Mouse (Mus musculus): Measurements from ENCODE around the gene Snap47. TPM values are rescaled to one million over a fixed set of nuclear protein-coding genes. Genes with fewer than 3 reads are reported as not detected.

Gene Snap47
- total and polyA plus RNA-seq, 3 experiments: 95.9 to 102 (median 101) TPM

DNA sequence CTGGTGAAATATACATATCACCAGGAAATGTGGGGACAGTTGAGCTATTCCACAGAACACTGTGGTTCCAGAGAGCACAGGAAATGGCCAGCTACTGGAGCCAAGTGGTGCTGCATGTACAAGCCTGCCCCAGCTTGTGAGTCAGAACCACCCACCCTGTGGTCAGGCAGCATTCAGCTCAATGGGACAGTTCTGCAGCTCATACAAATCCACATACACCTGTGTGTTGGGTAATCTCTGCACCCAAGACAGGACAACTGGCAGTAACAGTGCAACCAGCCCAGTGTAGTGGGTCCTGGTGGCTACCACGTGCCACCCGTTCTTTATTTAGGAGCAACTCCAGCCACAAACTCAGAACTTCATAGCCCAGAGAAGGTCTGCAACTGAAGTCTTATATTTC lies 29.0 kb downstream of the Snap47 start:
- dilution Hi-C loops (cut with MboI; ENCODE audit: extremely low pct_ligation_motif_present, extremely low pct_unique_long_range_greater_than_20kb, low sequenced_read_pairs) (no loop called here), in situ Hi-C loops (cut with MboI; ENCODE audit: low pct_ligation_motif_present, low pct_unique_long_range_greater_than_20kb, low sequenced_read_pairs) (no loop called here)
- Histone ChIP-seq H3K4me1 (ENCODE audit: control insufficient read depth in 1 of 2, insufficient read depth in 2 of 2) (peaks cover 16 to 28% of the 10 kb centered on the region in 2 experiments), H3K79me2 (replicated peaks; ENCODE audit: control insufficient read depth, extremely low read depth, insufficient read depth, poor library complexity, severe bottlenecking) (no peaks in the 10 kb centered on the region), H3K4me3 (replicated peaks in 1 of 3; ENCODE audit: low read depth in 2 of 3, low read length in 2 of 3, poor library complexity in 1 of 3) (peak overlapping the region in 1 of 3 experiments; percentile 20), H3K9ac (ENCODE audit: insufficient read depth, low read depth) (no peak overlapping the region), H3K27me3 (replicated peaks) (no peaks in the 10 kb centered on the region), H3K27ac (ENCODE audit: insufficient read depth, low read depth) (peak overlapping the region; percentile 9; the same call in 1 of the 2 replicates), H3K36me3 (replicated peaks in 1 of 2; ENCODE audit: control insufficient read depth in 1 of 2, insufficient read depth in 1 of 2, low read length in 1 of 2) (peaks cover 62 to 95% of the 10 kb centered on the region in 2 experiments), H3K9me3 (replicated peaks; ENCODE audit: low read length) (no peaks in the 10 kb centered on the region), H3K4me2 (ENCODE audit: insufficient read depth, low read depth, poor library complexity, severe bottlenecking) (peak overlapping the region; percentile 19; the same call in 1 of the 2 replicates)
- TF ChIP-seq PAX5 (IDR thresholded peaks at IDR 0.05; ENCODE audit: low read length): no peak
- no peak for TF ChIP-seq POLR2A (IDR thresholded peaks at IDR 0.05; ENCODE audit: low read depth, low read length)
- no peak for TF ChIP-seq RCOR1 (conservative IDR thresholded peaks at IDR 0.05; ENCODE audit: low read depth, low read length)
- TF ChIP-seq JUN (IDR thresholded peaks at IDR 0.05; ENCODE audit: insufficient read depth, low read depth, low read length): no peak
- TF ChIP-seq GABPA (IDR thresholded peaks at IDR 0.05; ENCODE audit: insufficient replicate concordance, low read depth, low read length): no peak
- no peak for TF ChIP-seq USF1 (IDR thresholded peaks at IDR 0.05; ENCODE audit: low read depth, low read length)
- no peak for TF ChIP-seq E2F4 (IDR thresholded peaks at IDR 0.05; ENCODE audit: insufficient replicate concordance, low read depth, low read length)
- no peak for TF ChIP-seq MXI1 (IDR thresholded peaks at IDR 0.05; ENCODE audit: low read depth, low read length)
- no peak for TF ChIP-seq SMC3 (IDR thresholded peaks at IDR 0.05; ENCODE audit: low read depth, low read length)
- TF ChIP-seq CTCF (conservative IDR thresholded peaks at IDR 0.05 in 1 of 2, IDR thresholded peaks at IDR 0.05 in 1 of 2; ENCODE audit: low read depth in 2 of 2, low read length in 2 of 2): peak in 1 of 2 experiments; percentile 5; a peak in 1 of 4 replicates
- TF ChIP-seq MEF2A (IDR thresholded peaks at IDR 0.05; ENCODE audit: borderline replicate concordance, low read depth, low read length): 0 out of 2 replicates have a peak, but pooled peaks have one; percentile 31
- peak; percentile 49 for TF ChIP-seq MYC (IDR thresholded peaks at IDR 0.05; ENCODE audit: low read depth, low read length)
- TF ChIP-seq ZMIZ1 (IDR thresholded peaks at IDR 0.05; ENCODE audit: low read depth, low read length): no peak
- 0 out of 2 replicates have a peak, but pooled peaks have one; percentile 28 for TF ChIP-seq ETS1 (conservative IDR thresholded peaks at IDR 0.05; ENCODE audit: low read depth, low read length)
- no peak for TF ChIP-seq NELFE (IDR thresholded peaks at IDR 0.05; ENCODE audit: low read depth, low read length)
- TF ChIP-seq USF2 (conservative IDR thresholded peaks at IDR 0.05; ENCODE audit: low read depth, low read length): no peak
- TF ChIP-seq IRF4 (IDR thresholded peaks at IDR 0.05; ENCODE audit: low read depth, low read length): peak; percentile 87
- no peak for TF ChIP-seq HCFC1 (IDR thresholded peaks at IDR 0.05; ENCODE audit: low read depth, low read length)
- TF ChIP-seq MAFK (IDR thresholded peaks at IDR 0.05; ENCODE audit: insufficient replicate concordance, low read length): 0 out of 2 replicates have a peak, but pooled peaks have one; percentile 10
- peak; percentile 90 for TF ChIP-seq EP300 (IDR thresholded peaks at IDR 0.05; ENCODE audit: low read length)
- TF ChIP-seq POLR2AphosphoS2 (IDR thresholded peaks at IDR 0.05; ENCODE audit: low read depth, low read length): no peak
- TF ChIP-seq NRF1 (IDR thresholded peaks at IDR 0.05; ENCODE audit: low read depth, low read length): no peak
- TF ChIP-seq ELF1 (IDR thresholded peaks at IDR 0.05; ENCODE audit: low read depth, low read length): 0 out of 2 replicates have a peak, but pooled peaks have one; percentile 11
- no peak for TF ChIP-seq ZC3H11A (IDR thresholded peaks at IDR 0.05; ENCODE audit: low read depth, low read length)
- no peak for TF ChIP-seq KAT2A (IDR thresholded peaks at IDR 0.05; ENCODE audit: insufficient replicate concordance, low read length)
- TF ChIP-seq UBTF (IDR thresholded peaks at IDR 0.05; ENCODE audit: low read depth, low read length): no peak
- peak; percentile 6; the same call in 1 of the 2 replicates for TF ChIP-seq CHD2 (IDR thresholded peaks at IDR 0.05; ENCODE audit: low read length)
- TF ChIP-seq ZKSCAN1 (IDR thresholded peaks at IDR 0.05; ENCODE audit: borderline replicate concordance, low read depth, low read length): no peak
- TF ChIP-seq SIN3A (IDR thresholded peaks at IDR 0.05; ENCODE audit: low read length): no peak
- no peak for TF ChIP-seq MAZ (IDR thresholded peaks at IDR 0.05; ENCODE audit: low read depth, low read length)
- TF ChIP-seq BHLHE40 (IDR thresholded peaks at IDR 0.05; ENCODE audit: low read depth, low read length): peak; percentile 63
- peak; percentile 19; the same call in 1 of the 2 replicates for TF ChIP-seq MAX (IDR thresholded peaks at IDR 0.05; ENCODE audit: low read length)
- no peak; the same call in 1 of the 2 replicates for TF ChIP-seq RAD21 (IDR thresholded peaks at IDR 0.05; ENCODE audit: low read depth, low read length)
- TF ChIP-seq ZNF384 (IDR thresholded peaks at IDR 0.05; ENCODE audit: low read depth, low read length): no peak
- TF ChIP-seq JUND (conservative IDR thresholded peaks at IDR 0.05; ENCODE audit: low read depth, low read length): no peak
- TF ChIP-seq CHD1 (IDR thresholded peaks at IDR 0.05; ENCODE audit: low read depth, low read length): peak; percentile 94
- peak; percentile 65 for TF ChIP-seq TCF12 (IDR thresholded peaks at IDR 0.05; ENCODE audit: low read depth, low read length)
- TF ChIP-seq TBP (conservative IDR thresholded peaks at IDR 0.05; ENCODE audit: low read depth, low read length): no peak
- DNase-seq (ENCODE audit: extremely low read depth): peak; percentile 63

Measured in CH12.LX (cell line).